Mouse (Mus musculus): ENCODE results near the gene Bglap. TPM values are rescaled to one million over a fixed set of nuclear protein-coding genes. Genes with fewer than 3 reads are reported as not detected.

The Bglap gene
- polyA plus RNA-seq, 1 experiment from 2014 or later, result not detected

DNA sequence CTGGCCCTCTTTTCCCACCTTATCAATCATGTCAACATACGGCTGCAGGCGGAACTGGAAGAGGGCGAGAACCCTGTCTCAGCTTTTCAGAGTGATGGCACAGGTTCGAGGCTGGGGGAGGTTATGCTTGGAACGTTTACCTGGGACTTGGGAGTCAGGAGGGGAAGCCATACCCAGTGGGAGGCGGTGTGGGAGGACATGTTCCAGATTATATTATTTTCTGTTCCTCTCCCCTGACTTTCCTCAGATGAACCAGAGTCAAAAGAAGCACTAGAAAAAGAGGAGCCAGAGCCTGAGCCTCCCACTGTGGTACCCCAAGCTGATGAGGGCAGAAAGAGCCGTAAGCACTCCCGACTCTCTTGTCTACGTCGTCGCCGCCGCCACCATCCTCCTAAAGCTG lies 33.5 kb downstream of the Bglap start:
- Histone ChIP-seq H3K4me2 (ENCODE audit: low read depth, low read length, severe bottlenecking) (no peak overlapping the region), H3K36me3 (ENCODE audit: control insufficient read depth, insufficient read depth, low read length) (peaks cover 46% of the 10 kb centered on the region), H3K9me3 (ENCODE audit: control insufficient read depth, low read length) (no peaks in the 10 kb centered on the region), H3K4me1 (replicated peaks; ENCODE audit: control insufficient read depth, insufficient read depth, low read length) (no peaks in the 10 kb centered on the region), H3K4me3 (ENCODE audit: low read depth, low read length) (no peak overlapping the region), H3K27me3 (ENCODE audit: control insufficient read depth, insufficient read depth, low read length) (no peaks in the 10 kb centered on the region), H3K27ac (ENCODE audit: low read depth, low read length) (no peak overlapping the region), H3K9ac (ENCODE audit: low read length) (no peak overlapping the region)
- DNase-seq (ENCODE audit: low spot score) (no peak), ATAC-seq (replicated peaks; ENCODE audit: low FRiP score) (no peak)
- 95% methylated on average over 13 of the region's 13 CpGs for whole genome bisulfite sequencing

DNA sequence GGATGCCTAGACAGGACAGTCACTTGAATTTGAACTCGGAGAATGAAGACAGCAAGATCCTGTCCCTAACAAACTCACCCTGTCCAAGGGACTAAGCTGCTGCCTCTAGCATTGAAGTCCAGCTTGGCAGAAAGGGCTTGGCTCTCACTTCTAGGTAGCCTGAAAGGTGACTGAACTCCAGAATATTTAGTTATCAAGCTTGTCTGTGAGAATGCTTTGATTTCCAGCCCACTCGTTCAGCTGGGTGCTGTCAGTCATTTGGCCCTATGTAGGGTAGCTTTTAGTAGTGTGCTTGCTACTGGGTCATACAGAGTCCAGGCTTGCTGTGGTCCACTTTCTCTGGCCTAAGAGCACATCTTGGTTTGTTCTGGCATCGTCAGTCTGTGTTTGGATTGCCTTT lies 45.3 kb downstream of the Bglap start:
- Histone ChIP-seq H3K27ac (ENCODE audit: low read depth, low read length) (no peak overlapping the region), H3K4me2 (ENCODE audit: low read depth, low read length, severe bottlenecking) (no peak overlapping the region), H3K4me3 (ENCODE audit: low read depth, low read length) (no peak overlapping the region), H3K36me3 (ENCODE audit: control insufficient read depth, insufficient read depth, low read length) (peaks cover 6% of the 10 kb centered on the region; the same call in 1 of the 2 replicates), H3K27me3 (ENCODE audit: control insufficient read depth, insufficient read depth, low read length) (no peaks in the 10 kb centered on the region), H3K4me1 (replicated peaks; ENCODE audit: control insufficient read depth, insufficient read depth, low read length) (no peaks in the 10 kb centered on the region; the same call in 1 of the 2 replicates), H3K9ac (ENCODE audit: low read length) (no peak overlapping the region), H3K9me3 (ENCODE audit: control insufficient read depth, low read length) (no peaks in the 10 kb centered on the region)
- WGBS, result 83% methylated on average over 3 of the region's 3 CpGs
- no peak for DNase-seq (ENCODE audit: low spot score)
- ATAC-seq (replicated peaks; ENCODE audit: low FRiP score), result no peak

DNA sequence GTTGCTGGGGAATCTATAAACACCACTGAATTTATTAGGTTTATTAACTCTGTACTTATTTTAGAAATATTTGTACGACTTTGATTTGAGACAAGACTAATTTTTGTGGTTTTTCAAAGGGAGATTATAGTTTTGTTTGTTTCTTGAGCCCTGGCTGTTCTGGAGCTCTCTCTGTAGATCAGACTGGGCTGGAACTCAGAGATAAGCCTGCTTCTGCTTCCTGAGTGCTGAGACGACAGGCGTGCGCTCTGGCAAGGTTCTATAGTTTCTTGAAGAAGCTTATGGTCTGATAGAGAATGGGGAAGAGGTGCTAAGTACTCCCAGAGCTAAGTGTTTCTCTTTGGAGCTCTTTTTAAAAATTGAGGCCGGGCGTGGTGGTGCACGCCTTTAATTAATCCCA lies 45.9 kb downstream of the Bglap start:
- no peak overlapping the region for H3K4me2 ChIP-seq (ENCODE audit: low read depth, low read length, severe bottlenecking)
- ATAC-seq (replicated peaks; ENCODE audit: low FRiP score) (no peak), DNase-seq (ENCODE audit: low spot score) (peak; percentile 39)
- H3K9ac ChIP-seq (ENCODE audit: low read length), result no peak overlapping the region
- no peaks in the 10 kb centered on the region for H3K9me3 ChIP-seq (ENCODE audit: control insufficient read depth, low read length)
- H3K27ac ChIP-seq (ENCODE audit: low read depth, low read length), result no peak overlapping the region
- no peaks in the 10 kb centered on the region; the same call in 1 of the 2 replicates for H3K4me1 ChIP-seq (replicated peaks; ENCODE audit: control insufficient read depth, insufficient read depth, low read length)
- 90% methylated on average over 7 of the region's 7 CpGs for WGBS
- H3K36me3 ChIP-seq (ENCODE audit: control insufficient read depth, insufficient read depth, low read length), result peaks cover 6% of the 10 kb centered on the region; the same call in 1 of the 2 replicates
- H3K27me3 ChIP-seq (ENCODE audit: control insufficient read depth, insufficient read depth, low read length), result no peaks in the 10 kb centered on the region
- H3K4me3 ChIP-seq (ENCODE audit: low read depth, low read length), result no peak overlapping the region

DNA sequence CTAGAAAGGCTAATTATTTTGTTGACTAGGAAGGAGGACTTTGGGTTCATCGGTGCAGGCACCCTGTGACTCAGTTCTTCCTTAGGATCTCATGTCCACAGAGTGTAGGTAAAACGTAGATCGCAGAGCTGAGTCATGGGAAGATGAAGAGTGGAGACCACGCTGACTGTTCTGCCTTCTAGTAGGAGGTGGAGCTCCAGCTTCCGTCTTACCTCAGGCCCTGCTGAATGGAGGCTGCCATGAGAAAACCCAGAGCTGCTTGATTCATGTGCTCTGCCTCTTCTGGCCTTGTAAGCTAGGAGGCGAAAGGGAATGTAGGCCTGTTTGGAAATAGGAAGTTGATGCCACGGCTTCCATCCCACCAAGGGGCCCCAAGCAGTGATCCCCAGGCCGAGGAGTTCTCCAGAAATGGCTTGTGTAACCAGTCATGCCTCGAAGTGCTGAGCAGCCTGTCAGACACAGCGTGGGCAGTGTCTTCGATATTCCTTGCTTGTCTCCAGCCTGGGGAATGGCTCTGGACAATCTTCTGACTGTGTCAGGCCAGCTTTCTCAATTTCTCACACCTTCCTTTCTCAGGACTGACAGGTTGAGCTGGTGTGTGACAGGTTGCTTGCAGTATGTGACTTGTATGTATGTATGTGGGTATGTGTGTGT lies 46.8 kb downstream of the Bglap start:
- Histone ChIP-seq H3K4me3 (ENCODE audit: low read depth, low read length) (0 out of 2 replicates have a peak overlapping the region, but pooled peaks have one; percentile 6), H3K9ac (ENCODE audit: low read length) (no peak overlapping the region), H3K36me3 (ENCODE audit: control insufficient read depth, insufficient read depth, low read length) (no peaks in the 10 kb centered on the region; the same call in 1 of the 2 replicates), H3K4me1 (replicated peaks; ENCODE audit: control insufficient read depth, insufficient read depth, low read length) (no peaks in the 10 kb centered on the region; the same call in 1 of the 2 replicates), H3K4me2 (ENCODE audit: low read depth, low read length, severe bottlenecking) (peak overlapping the region; percentile 58; the same call in 1 of the 2 replicates), H3K27ac (ENCODE audit: low read depth, low read length) (no peak overlapping the region), H3K27me3 (ENCODE audit: control insufficient read depth, insufficient read depth, low read length) (no peaks in the 10 kb centered on the region), H3K9me3 (ENCODE audit: control insufficient read depth, low read length) (no peaks in the 10 kb centered on the region)
- peak; percentile 47 for DNase-seq (ENCODE audit: low spot score)
- 93% methylated on average over 11 of the region's 11 CpGs for WGBS
- no peak for ATAC-seq (replicated peaks; ENCODE audit: low FRiP score)

GRCm38 (mm10) chr3:88336058-88337013 lies 47.9 kb downstream of the Bglap start, which contains the start of the genes Tmem79 and Smg5:
TSS of gene Tmem79 (minus strand) at chr3:88336148.
TSS of gene Smg5 (plus strand) at chr3:88336260.
- Histone ChIP-seq H3K27ac (ENCODE audit: low read depth, low read length) (peak within 1 kb of the TSS; percentile 88), H3K4me3 (ENCODE audit: low read depth, low read length) (peak within 1 kb of the TSS; percentile 87), H3K4me1 (replicated peaks; ENCODE audit: control insufficient read depth, insufficient read depth, low read length) (no peaks in the 10 kb centered on the region; the same call in 1 of the 2 replicates), H3K9ac (ENCODE audit: low read length) (peak within 1 kb of the TSS; percentile 96), H3K9me3 (ENCODE audit: control insufficient read depth, low read length) (no peaks in the 10 kb centered on the region), H3K4me2 (ENCODE audit: low read depth, low read length, severe bottlenecking) (peak within 1 kb of the TSS; percentile 58), H3K27me3 (ENCODE audit: control insufficient read depth, insufficient read depth, low read length) (no peaks in the 10 kb centered on the region), H3K36me3 (ENCODE audit: control insufficient read depth, insufficient read depth, low read length) (no peaks in the 10 kb centered on the region)
- DNase-seq (ENCODE audit: low spot score) (peak; percentile 97), ATAC-seq (replicated peaks; ENCODE audit: low FRiP score) (peak; percentile 93)
- WGBS, result 3% methylated on average over 60 of the region's 66 CpGs

- no peaks in the 10 kb centered on the region for H3K36me3 ChIP-seq (ENCODE audit: control insufficient read depth, insufficient read depth, low read length)
- H3K9ac ChIP-seq (ENCODE audit: low read length), result peak overlapping the region; percentile 96
- no peaks in the 10 kb centered on the region for H3K9me3 ChIP-seq (ENCODE audit: control insufficient read depth, low read length)
- H3K27ac ChIP-seq (ENCODE audit: low read depth, low read length), result peak overlapping the region; percentile 88
- no peaks in the 10 kb centered on the region; the same call in 1 of the 2 replicates for H3K4me1 ChIP-seq (replicated peaks; ENCODE audit: control insufficient read depth, insufficient read depth, low read length)
- no peaks in the 10 kb centered on the region for H3K27me3 ChIP-seq (ENCODE audit: control insufficient read depth, insufficient read depth, low read length)
- DNase-seq (ENCODE audit: low spot score) (no peak), ATAC-seq (replicated peaks; ENCODE audit: low FRiP score) (peak; percentile 47)
- H3K4me3 ChIP-seq (ENCODE audit: low read depth, low read length), result peak overlapping the region; percentile 87
- H3K4me2 ChIP-seq (ENCODE audit: low read depth, low read length, severe bottlenecking), result peak overlapping the region; percentile 58
- WGBS, result 1% methylated on average over 27 of the region's 27 CpGs
These were observed 48.7 kb downstream of the Bglap start for GRCm38 (mm10) chr3:88335436-88336053.

DNA sequence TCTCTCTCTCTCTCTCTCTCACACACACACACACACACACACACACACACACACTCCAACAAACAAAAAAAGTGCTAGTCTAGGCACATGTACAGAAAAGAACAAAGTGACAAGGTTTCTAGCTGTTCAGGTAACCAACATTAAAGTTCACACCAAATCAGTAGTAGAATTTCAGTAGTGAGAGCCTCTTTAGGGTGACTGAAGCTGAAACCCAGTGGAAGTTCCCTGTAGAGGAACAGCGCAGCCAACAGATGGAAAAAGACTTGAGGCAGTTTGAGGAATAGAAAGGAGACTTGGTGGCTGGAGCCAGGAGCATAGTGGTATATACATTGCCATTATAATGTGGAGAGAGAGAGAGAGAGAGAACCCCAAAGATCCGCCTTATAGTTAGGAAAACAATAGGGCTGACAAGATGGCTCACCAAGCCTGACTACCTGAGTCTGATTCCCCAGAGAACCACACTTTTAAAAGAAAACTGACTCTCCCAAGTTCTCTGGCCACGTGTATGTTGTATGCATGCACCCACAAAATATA lies 49.3 kb downstream of the Bglap start:
- H3K27ac ChIP-seq (ENCODE audit: low read depth, low read length), result no peak overlapping the region
- ATAC-seq (replicated peaks; ENCODE audit: low FRiP score), result no peak

More for the DNA sequence above, 49.3 kb downstream of the Bglap start:
- DNase-seq (ENCODE audit: low spot score), result no peak
- peak overlapping the region; percentile 58 for H3K4me2 ChIP-seq (ENCODE audit: low read depth, low read length, severe bottlenecking)
- H3K9ac ChIP-seq (ENCODE audit: low read length), result peak overlapping the region; percentile 96
- H3K9me3 ChIP-seq (ENCODE audit: control insufficient read depth, low read length), result no peaks in the 10 kb centered on the region
- H3K4me3 ChIP-seq (ENCODE audit: low read depth, low read length), result peak overlapping the region; percentile 87
- 46% methylated on average over 3 of the region's 3 CpGs for WGBS
- no peaks in the 10 kb centered on the region for H3K27me3 ChIP-seq (ENCODE audit: control insufficient read depth, insufficient read depth, low read length)
- H3K36me3 ChIP-seq (ENCODE audit: control insufficient read depth, insufficient read depth, low read length), result no peaks in the 10 kb centered on the region
- H3K4me1 ChIP-seq (replicated peaks; ENCODE audit: control insufficient read depth, insufficient read depth, low read length), result no peaks in the 10 kb centered on the region; the same call in 1 of the 2 replicates

Measured in forebrain, embryonic 11.5 days (tissue).